Mouse (Mus musculus) megakaryocyte, embryonic 14.5 days (primary cell): ENCODE measurements at regions not wholly inside any gene's neighbourhood (a gene's known extent, or its start where the extent isn't known, plus 50 kb on each side); places are given as distances from the start of the nearest gene placed in this dataset.

Experiments used
- FLI1 ChIP-seq: IDR thresholded peaks from 2 replicates; pipeline ENCODE4 v1.6.1; 2012; ENCODE audit warnings: low read length, inconsistent platforms, mixed read lengths
- GATA1 ChIP-seq: IDR thresholded peaks from 3 replicates; pipeline ENCODE4 v1.6.1; 2012; ENCODE audit warnings: mixed read lengths, low read length, inconsistent platforms, borderline replicate concordance

GRCm38 (mm10) chr17:85757647-85758046 is 69.6 kb upstream of the Six2 start:
- TF ChIP-seq GATA1 = no peak
- TF ChIP-seq FLI1 = no peak
